Mouse (Mus musculus) spleen, adult 2 months (tissue): ENCODE data around the gene Ccdc151. TPM values are rescaled to one million over a fixed set of nuclear protein-coding genes. Genes with fewer than 3 reads are reported as not detected.

Source experiments
- DNase-seq, 2 experiments: peaks; one replicate each; pipeline versions ENCODE4 v3.0.0 to v3.0.0-alpha.2; 2012 to 2021; ENCODE audit warnings: low spot score in 2 of 2, low read depth in 1 of 2
- H3K27ac ChIP-seq: fragments of 200-500 bp; 2 replicates; pipeline ENCODE4 v1.5.1; 2012; ENCODE audit warnings: low read length, inconsistent platforms; ENCODE audit not compliant: insufficient read depth
- H3K27me3 ChIP-seq: fragments of 200-500 bp; 2 replicates; pipeline ENCODE4 v1.6.1; 2012; ENCODE audit warnings: mild to moderate bottlenecking, moderate library complexity, low read length, inconsistent platforms; ENCODE audit not compliant: control insufficient read depth, insufficient read depth
- H3K36me3 ChIP-seq: fragments of 200-500 bp; 2 replicates; pipeline ENCODE4 v1.6.1; 2012; ENCODE audit warnings: mild to moderate bottlenecking, low read length, inconsistent platforms; ENCODE audit not compliant: control insufficient read depth, insufficient read depth
- H3K4me1 ChIP-seq: fragments of 200-500 bp; 2 replicates; pipeline ENCODE4 v1.6.1; 2011; ENCODE audit warnings: inconsistent platforms; ENCODE audit not compliant: control insufficient read depth, insufficient read depth, insufficient read length
- H3K4me3 ChIP-seq: fragments of 200-500 bp; 2 replicates; pipeline ENCODE4 v1.5.1; 2011; ENCODE audit warnings: mild to moderate bottlenecking, inconsistent platforms; ENCODE audit not compliant: insufficient read depth, insufficient read length; ENCODE audit errors: extremely low read depth
- CTCF ChIP-seq: fragments of 200-500 bp; IDR thresholded peaks from 2 replicates; pipeline ENCODE4 v1.5.1; 2011; ENCODE audit warnings: mild to moderate bottlenecking, inconsistent platforms; ENCODE audit not compliant: insufficient read depth, insufficient read length, insufficient replicate concordance; ENCODE audit errors: extremely low read depth
- POLR2A ChIP-seq: fragments of 200-500 bp; IDR thresholded peaks from 2 replicates; pipeline ENCODE4 v1.6.1; 2011; ENCODE audit warnings: low read depth, low read length, inconsistent platforms
- WGBS: fragments of 180-500 bp; shearing (Covaris S2); methylation state at CpG from one replicate; pipeline ENCODE4 v1.1.7; 2018; 5-methylcytosine and 5-hydroxymethylcytosine counted together
- polyA plus RNA-seq: library from polyadenylated mRNA; depleted of rRNA; stranded (reverse); fragments of >200 nt; gene quantifications from 2 replicates; pipeline ENCODE4 v1.2.3, GENCODE M21; 2012

The Ccdc151 gene
- polyA plus RNA-seq, 1 experiment: not detected

DNA sequence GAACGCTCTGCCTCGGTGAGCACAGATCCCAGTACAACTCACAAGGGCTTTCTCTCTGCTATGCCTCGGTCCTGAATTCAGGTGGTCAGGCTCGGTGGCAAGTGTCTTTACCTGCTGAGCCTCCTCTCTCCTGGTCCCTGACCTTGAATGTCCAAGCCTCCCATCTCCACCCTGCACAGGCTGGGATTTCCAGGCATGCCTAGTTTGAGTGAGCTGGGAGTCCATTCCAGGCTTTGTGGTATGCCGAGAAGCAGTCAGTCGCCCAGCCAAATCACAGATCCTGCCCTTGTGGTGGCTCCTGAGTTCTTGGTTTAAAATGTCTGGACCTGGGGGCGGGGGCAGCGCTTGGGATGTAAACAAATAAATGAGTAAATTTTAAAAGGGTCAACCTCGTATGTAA is 44.9 kb upstream of the Ccdc151 start:
- H3K4me3 ChIP-seq: no peak overlapping the region
- DNase-seq: no peak
- peaks cover 20% of the 10 kb centered on the region for H3K27me3 ChIP-seq
- no peaks in the 10 kb centered on the region for H3K36me3 ChIP-seq
- WGBS: 60% methylated on average over 9 of the region's 9 CpGs
- peaks cover 11% of the 10 kb centered on the region; the same call in 1 of the 2 replicates for H3K4me1 ChIP-seq
- H3K27ac ChIP-seq: no peak overlapping the region
- TF ChIP-seq POLR2A (no peak), CTCF (no peak)

DNA sequence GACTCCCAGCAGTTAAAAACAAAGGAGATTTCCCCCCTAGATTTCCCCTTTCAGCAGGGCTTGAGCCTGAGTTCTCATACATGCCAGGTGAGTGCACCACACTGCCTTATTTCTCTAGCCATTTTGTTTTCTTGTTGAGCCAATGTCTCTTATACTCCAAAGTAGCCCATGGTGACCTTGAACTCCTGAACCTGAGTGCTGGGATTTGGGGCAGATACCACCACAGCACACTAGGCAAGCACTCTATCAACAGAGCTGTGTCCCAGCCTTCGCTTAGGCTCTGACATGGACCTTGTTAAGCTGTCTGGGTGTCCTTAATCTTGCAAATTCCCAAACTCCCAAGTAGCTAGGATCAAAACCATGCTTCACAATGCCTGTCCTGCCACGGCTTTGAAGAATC is 39.4 kb upstream of the Ccdc151 start:
- no peak for TF ChIP-seq POLR2A
- TF ChIP-seq CTCF: no peak
- Histone ChIP-seq H3K4me3 (no peak overlapping the region), H3K27ac (no peak overlapping the region), H3K4me1 (no peaks in the 10 kb centered on the region), H3K27me3 (no peaks in the 10 kb centered on the region), H3K36me3 (no peaks in the 10 kb centered on the region)
- WGBS: 67% methylated on average over 2 of the region's 2 CpGs
- no peak for DNase-seq

DNA sequence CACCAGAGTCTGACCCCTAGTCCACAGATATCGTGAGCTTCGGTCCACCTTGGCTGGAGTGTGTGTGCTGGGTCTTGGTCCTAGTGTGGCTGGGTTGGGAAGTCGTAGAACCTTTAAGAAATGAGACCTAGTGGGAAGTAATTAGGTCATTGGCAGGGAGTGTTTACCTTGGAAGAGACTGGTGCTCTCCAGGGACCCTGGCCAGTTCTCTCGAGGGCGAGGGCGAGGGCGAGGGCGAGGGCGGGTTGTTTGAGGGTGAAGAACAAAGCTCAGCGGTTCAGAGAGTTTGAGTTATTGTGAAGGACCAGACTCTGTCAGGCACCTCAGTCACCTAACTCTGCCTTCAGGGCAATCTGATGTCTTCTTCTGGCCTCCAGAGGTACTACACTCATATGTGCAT is 35.4 kb upstream of the Ccdc151 start:
- no peak overlapping the region for H3K27ac ChIP-seq
- 86% methylated on average over 10 of the region's 10 CpGs for whole genome bisulfite sequencing
- no peaks in the 10 kb centered on the region for H3K27me3 ChIP-seq
- DNase-seq: no peak
- TF ChIP-seq POLR2A (no peak), CTCF (no peak)
- no peak overlapping the region for H3K4me3 ChIP-seq
- H3K4me1 ChIP-seq: no peaks in the 10 kb centered on the region
- no peaks in the 10 kb centered on the region for H3K36me3 ChIP-seq

DNA sequence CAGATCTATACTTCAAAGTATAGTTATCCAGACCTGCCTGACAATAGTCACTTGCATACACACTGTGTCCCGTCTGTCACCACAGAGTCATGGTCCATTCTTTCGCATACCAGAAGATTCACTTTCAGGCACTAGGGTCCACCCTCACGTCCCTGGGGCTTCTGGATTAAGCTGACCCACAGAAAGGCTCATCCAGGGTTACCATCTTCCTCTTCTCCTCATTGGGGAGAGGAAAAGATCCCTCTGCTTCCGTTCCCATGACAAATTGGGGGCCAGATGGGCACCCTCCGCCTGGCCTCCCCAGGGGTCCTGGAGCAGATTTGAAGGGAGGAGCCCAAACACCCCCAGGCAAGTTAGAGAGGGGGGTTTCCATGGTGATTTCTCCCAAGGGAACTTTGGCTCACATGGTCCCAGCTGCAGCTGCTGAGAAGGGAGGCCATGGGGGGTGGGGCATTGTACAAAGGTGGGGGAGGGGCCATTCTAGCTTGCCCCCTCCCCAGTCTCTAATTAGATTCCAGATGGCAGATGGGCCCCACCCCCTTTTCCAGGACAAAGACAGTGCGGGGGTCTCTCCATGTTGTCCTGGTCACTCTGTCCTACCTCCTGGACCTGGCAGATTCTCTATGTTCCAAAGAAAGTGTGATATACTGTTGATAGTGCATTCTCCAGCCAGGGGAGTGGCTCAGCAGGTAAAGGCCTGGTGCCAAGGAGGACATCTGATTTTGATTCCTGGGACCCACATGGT is 33.0 kb upstream of the Ccdc151 start:
- no peak for TF ChIP-seq CTCF
- Histone ChIP-seq H3K27ac (no peak overlapping the region), H3K4me3 (no peak overlapping the region), H3K27me3 (no peaks in the 10 kb centered on the region), H3K4me1 (no peaks in the 10 kb centered on the region), H3K36me3 (no peaks in the 10 kb centered on the region)
- 68% methylated on average over 6 of the region's 6 CpGs for WGBS
- no peak for DNase-seq

DNA sequence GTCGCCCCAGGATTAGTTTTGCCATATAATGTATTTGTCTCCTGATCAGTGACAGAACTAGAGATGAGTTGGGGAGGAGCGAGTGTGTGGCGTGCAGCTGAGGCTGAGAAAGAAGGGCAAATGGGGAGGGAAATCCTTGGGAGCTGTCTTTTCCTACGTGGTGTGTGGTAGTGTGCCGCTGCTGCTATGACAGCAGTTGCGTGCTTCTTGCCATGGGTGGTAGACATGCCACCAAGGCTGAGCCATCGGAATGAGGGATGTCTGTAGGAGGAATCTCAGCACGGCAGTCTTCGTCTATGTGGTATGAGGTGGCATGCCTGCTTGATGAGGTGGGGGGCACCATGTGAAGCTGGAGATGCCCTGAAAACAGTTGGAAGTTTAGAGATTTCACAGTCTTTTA is 28.0 kb upstream of the Ccdc151 start:
- Histone ChIP-seq H3K4me1 (no peaks in the 10 kb centered on the region), H3K4me3 (no peak overlapping the region), H3K27ac (no peak overlapping the region), H3K27me3 (no peaks in the 10 kb centered on the region), H3K36me3 (no peaks in the 10 kb centered on the region)
- TF ChIP-seq CTCF (no peak), POLR2A (no peak)
- 94% methylated on average over 9 of the region's 9 CpGs for WGBS
- DNase-seq: no peak

DNA sequence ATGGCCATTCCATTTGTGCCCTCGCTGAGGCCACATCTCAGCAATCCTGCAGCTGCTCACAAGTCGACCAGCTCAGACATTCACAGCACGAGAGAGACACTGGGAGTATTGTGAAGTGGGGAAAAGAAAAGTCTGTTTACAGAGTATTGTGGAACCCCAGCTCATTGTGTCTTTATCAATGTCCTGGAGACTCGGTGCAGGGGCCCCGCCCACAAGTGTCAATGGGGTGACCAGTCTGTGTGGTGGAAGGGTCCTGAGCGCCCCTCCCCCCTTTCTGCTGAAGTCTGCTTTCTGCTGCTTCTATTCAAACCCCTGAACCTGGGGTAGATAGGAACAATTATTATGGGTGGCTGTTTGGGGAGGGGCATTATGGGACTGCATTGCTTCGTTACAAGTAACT is 26.0 kb upstream of the Ccdc151 start:
- DNase-seq: no peak
- H3K36me3 ChIP-seq: no peaks in the 10 kb centered on the region
- WGBS: 70% methylated on average over 7 of the region's 7 CpGs
- TF ChIP-seq POLR2A (no peak), CTCF (no peak)
- H3K4me3 ChIP-seq: no peak overlapping the region
- H3K27me3 ChIP-seq: no peaks in the 10 kb centered on the region
- H3K27ac ChIP-seq: no peak overlapping the region
- no peaks in the 10 kb centered on the region for H3K4me1 ChIP-seq

DNA sequence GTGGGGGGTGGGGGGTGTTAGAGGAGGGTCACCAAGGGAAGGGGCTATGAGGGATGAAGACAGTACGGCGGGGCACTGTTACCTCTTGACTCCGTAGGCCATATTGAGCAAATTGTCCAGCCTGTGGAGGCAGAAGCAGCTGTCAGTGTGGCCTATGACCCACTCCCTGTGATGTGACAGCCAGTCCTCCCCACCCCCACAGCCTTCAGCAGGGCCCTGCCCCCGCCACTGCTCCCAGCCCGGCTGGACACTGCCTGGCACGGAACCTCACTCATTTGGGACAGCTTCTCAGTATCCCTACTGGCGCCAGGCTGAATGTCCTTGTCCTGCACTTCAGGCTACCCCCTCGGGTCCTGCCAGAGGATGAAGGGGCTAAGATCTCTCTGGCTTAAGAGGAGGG is 22.2 kb upstream of the Ccdc151 start:
- Histone ChIP-seq H3K4me1 (no peaks in the 10 kb centered on the region), H3K27ac (no peak overlapping the region), H3K27me3 (no peaks in the 10 kb centered on the region), H3K4me3 (no peak overlapping the region), H3K36me3 (no peaks in the 10 kb centered on the region)
- TF ChIP-seq POLR2A (no peak), CTCF (no peak)
- DNase-seq: no peak
- WGBS: 80% methylated on average over 8 of the region's 8 CpGs
